Mouse (Mus musculus) erythroid progenitor cell, adult 5-6 weeks (primary cell): ENCODE measurements around the gene Lgmn. TPM values are rescaled to one million over a fixed set of nuclear protein-coding genes. Genes with fewer than 3 reads are reported as not detected.

Experiments used
- ATAC-seq: replicated peaks from 2 replicates; pipeline ENCODE4 v1.8.0; 2016; ENCODE audit warnings: moderate number of reproducible peaks, mild to moderate bottlenecking, moderate TSS enrichment, inconsistent platforms; ENCODE audit not compliant: poor library complexity, low FRiP score, severe bottlenecking
- total RNA-seq, 2 experiments: library from RNA; stranded (forward) in 1 of 2; stranded (reverse) in 1 of 2; fragments of 150-400 nt in 1 of 2; fragments of 186-747, 209-891 nt in 1 of 2; gene quantifications; 2 replicates each; pipeline versions ENCODE4 v1.2.3 to v1.2.4; 2015 to 2017; ENCODE audit warnings: low replicate concordance in 2 of 2

The Lgmn gene
- total RNA-seq (2015; ENCODE audit: low replicate concordance) = 16.3 and 28.1 TPM in 2 replicates
- total RNA-seq (2017; ENCODE audit: low replicate concordance) = 13.1 and 17.7 TPM in 2 replicates

GRCm38 (mm10) chr12:102439632-102440023 lies at the start of gene Lgmn:
Lgmn (minus strand) TSS chr12:102439813.
- ATAC-seq = peak; percentile 80

GRCm38 (mm10) chr12:102484946-102485345 lies 45.3 kb upstream of the Lgmn start:
- ATAC-seq = no peak

GRCm38 (mm10) chr12:102480481-102480880 lies 40.9 kb upstream of the Lgmn start:
- no peak for ATAC-seq

DNA sequence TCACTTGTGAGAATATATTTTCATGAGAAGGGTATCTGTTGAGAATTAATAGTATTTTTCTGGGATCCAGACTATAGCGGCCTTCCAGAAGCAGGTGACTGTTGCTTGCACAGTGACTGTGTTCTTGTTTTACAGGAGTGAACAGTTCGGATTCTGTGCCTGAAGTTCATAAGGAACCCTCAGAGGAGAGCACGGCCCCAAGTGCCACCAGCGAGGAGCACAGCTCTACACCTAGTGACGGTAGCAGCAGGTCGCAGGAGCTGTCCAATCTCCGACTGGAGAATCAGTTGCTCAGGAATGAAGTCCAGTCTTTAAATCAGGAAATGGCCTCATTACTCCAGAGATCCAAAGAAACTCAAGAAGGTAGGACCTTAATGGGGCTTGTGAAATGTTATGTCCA lies 34.8 kb upstream of the Lgmn start:
- no peak for ATAC-seq

DNA sequence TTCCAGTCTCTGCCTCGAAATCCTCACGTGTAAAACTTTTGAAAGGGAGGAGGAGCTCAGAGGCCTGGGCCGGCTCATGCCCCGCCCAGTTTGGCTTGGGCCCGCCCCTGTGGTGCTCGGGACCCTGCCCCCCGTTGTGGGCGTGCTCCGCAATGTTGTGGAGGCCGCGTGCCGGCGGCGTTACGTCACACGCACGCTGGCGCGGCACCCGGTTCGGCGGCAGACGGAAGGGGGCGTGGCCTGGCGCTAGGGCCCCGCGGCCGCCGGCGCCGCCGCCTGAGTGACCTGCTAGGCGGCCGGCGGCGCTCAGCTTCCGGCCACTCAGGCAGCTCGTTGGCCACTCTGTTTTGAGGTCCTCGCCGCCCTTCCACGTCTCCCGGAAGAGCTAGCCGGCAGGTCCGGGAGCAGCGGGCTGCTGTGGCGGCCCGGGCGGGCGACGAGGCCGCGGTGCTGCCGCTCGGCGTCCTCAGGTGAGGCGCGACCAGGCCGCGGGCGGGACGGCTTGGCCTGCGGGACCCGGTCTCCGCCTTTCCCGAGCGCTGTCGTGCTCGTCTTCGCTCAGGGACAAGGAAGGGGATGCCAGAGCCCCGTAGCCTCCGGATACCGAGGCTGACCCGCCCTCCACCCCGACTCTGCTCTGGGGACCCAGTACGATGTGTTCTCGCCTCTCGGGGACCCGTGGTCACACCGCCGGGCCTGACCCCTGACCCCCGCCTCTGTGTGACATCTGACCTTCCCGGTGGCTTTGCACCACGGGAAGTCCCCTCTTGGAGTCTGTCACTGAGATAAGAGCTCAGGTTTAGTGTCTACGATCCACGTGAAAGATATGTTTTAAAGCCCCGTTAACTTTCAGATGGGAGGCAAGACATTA lies 29.5 kb upstream of the Lgmn start, which contains the start of gene Golga5:
TSS of gene Golga5 (plus strand) at position 242 of the 871 bp plus-strand sequence.
- peak; percentile 99 for ATAC-seq

- no peak for ATAC-seq
Observed at GRCm38 (mm10) chr12:102468136-102468535, 28.5 kb upstream of the Lgmn start.

- no peak for ATAC-seq
Observed at GRCm38 (mm10) chr12:102464650-102465049, 25.0 kb upstream of the Lgmn start.

- no peak for ATAC-seq
Observed at GRCm38 (mm10) chr12:102461177-102461576, 21.6 kb upstream of the Lgmn start.

GRCm38 (mm10) chr12:102460014-102460413 lies 20.4 kb upstream of the Lgmn start:
- no peak for ATAC-seq

GRCm38 (mm10) chr12:102456467-102457193 lies 17.0 kb upstream of the Lgmn start:
- ATAC-seq = no peak

GRCm38 (mm10) chr12:102453581-102453980 lies 14.0 kb upstream of the Lgmn start:
- ATAC-seq = no peak

DNA sequence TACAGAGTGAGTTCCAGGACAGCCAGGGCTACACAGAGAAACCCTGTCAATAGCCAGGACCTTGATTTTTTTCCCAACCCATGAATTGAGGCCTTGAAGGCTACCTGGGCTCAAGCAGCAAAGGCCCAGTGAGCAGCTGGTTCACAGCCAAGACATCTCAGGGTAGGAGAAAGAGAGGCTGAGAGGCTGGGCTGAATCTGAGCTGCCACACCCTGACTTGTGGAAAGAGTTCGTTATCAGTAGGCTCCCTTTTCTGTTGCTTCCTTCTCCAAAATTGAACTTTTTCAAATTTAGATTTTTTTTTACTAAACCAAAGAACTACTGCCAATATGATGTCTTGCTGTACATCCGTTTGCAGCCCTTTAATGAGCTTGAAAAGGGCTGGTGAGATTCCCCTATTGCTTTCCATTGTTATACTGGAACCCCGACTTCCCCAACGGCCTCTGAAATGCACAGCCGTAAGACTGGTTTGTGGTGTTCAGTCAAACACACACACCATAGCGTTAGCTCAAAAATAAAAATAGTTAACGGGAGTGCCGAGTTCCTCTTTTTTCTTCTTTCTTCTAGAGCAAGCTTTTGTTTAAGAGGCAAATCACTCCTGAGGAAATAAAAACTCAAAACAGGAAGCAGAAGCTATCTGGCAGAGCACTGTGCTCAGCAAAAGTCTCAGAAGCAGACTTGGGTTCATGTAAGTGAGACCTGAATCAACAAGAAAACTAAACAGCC lies 11.7 kb upstream of the Lgmn start:
- ATAC-seq = no peak

- no peak for ATAC-seq
Observed at GRCm38 (mm10) chr12:102450437-102450836, 10.8 kb upstream of the Lgmn start.

- ATAC-seq = no peak
Observed at GRCm38 (mm10) chr12:102445436-102445835, 5.8 kb upstream of the Lgmn start.

DNA sequence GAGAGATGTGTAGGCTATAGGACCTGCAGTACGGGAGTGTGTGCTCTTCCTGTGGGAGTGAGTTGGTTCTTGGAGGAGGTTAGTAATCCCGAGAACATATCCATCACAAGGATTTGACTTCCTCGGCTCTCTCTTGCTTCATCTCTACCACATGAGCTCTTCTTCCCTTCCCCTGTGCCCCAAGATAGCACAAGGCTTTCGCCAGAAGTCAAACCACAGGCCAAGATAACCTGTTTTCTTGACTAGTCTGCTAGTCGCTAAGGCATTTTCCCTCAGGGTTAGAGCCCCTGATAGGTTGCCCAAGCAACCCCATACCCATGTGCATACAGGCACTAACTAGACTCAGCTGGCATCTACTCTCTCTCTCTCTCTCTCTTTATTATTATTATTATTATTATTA lies 4.1 kb upstream of the Lgmn start:
- no peak for ATAC-seq

DNA sequence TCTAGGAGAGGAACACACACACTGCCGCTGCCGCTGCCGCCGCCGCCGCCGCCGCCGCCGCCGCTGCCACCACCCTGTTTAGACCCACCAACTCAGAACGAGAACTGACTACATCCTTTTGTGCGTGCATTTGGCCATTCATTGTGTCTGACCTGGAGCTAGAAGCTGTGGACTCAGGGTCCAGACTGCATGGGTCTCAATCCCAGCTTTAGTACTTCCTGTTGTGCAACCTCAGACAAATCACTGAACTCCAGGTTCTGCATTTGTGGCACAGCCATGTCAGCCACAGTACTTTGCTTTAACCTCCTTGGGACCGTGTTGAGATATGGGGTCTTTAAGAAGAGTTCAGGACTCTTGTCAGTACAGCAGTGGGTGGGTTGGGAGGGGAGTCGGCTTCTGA lies 3.0 kb upstream of the Lgmn start:
- ATAC-seq = no peak

- ATAC-seq = no peak
Observed at GRCm38 (mm10) chr12:102441141-102441540, 1.5 kb upstream of the Lgmn start.

- no peak for ATAC-seq
Observed at GRCm38 (mm10) chr12:102440551-102440950, 938 bp upstream of the Lgmn start.

GRCm38 (mm10) chr12:102438983-102439631 lies 506 bp downstream of the Lgmn start:
- ATAC-seq = no peak

GRCm38 (mm10) chr12:102437952-102438351 lies 1.7 kb downstream of the Lgmn start:
- ATAC-seq = no peak
